Mouse (Mus musculus) retina, adult 2 months (tissue): ENCODE measurements around the gene Zfp59.
"Not testable (repeated sequence)": the region's sequence is repeated elsewhere in the genome, so short reads cannot be mapped to it uniquely, and the experiment has no call there.

Source experiments
- DNase-seq: peaks from one replicate; pipeline ENCODE4 v3.0.0-alpha.2; 2012; ENCODE audit warnings: low read depth, low spot score

Zfp59 gene

DNA sequence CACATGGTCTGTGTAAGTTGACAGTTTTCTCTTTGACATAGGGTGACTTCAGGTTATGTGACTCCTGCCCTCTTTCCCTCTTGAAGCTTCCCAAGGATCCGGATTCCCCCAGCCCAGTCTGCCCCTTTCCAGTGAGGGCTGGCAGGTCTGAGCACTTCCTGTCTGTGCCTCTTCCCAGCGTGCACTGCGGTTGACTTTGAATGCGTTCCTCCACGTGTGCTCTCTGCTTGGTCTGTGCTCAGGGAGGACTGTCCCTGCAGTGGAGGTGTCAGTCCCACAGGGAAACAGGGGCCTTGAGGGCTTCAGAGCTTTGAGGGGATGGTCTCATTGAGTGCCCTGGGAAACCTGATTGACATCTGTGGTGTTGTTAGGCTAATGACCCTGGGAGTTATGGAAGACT lies 24.2 kb downstream of the Zfp59 start:
- not testable (repeated sequence) for DNase-seq

DNA sequence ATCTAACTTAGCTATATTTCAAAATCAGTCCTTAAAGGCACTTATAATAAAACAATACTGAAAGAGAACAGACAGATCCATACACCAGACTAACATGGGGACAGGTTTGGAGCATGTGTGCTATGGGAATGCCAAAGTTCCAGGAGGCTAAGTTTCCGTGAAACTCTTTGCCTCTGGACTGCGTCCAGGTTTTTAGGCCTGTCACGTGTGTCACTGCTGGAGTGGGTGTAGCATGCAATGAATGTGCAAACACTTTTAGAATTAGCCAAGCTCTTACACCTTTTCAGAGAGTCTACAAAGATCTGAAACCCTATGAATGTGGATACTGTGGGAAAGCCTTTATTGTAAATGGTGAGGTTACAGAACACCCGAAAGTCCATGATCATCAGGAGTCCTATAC lies 43.3 kb downstream of the Zfp59 start:
- no peak for DNase-seq

DNA sequence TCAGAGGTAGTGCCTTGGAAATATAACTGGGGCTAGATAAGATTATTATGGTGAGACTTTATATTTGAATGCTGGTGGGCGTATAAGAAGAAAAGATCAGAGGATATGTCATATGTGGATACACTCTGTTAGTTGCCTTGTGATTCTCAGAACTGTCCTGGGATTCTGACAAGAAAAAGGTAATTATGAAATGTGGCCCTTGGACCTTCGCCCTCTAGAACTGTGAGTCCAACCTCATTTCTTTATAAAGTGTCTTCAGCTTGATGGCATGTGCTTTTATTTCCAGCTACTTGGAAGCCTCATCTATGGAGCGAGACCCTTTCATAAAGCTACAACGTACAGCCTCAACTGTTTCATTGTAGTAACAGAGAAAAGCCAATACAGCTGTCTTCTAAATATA lies 62.2 kb downstream of the Zfp59 start:
- no peak for DNase-seq

DNA sequence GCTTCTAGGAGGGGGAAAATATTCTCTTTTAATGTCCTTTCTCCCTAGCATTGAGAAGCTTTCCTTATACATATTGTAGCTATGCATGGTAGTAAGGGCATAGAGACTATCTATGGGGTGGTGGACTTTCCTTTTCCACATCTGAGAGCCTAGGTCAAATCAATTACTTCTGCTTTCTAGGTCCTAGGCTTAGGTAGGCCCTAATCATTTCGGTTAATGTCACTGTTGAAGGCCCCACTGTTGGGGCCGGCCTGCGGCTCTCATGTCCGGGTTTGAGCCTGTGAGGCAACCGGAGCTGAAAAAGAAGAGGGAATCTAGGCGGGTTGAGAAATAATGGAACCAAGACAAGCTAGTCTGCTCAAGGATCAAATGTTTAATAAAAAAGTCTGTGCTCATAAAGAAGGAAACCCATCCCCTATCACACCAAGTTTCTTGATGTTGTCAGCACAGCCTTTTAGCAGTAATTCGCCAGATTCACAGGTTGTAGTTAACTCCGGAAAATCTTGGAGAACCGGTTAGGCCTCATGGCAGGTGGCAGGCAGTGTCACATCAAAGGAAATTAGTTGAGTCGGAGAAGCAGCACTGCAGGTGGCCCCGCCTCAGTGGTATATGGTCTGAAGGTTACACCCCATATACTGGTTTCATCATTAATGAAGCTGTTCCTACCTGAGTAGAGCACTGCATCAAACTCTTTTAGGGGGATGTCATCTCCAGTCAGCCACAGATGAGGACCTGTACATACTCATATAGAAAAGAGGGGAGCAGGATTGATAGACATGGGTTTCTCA lies 66.8 kb downstream of the Zfp59 start:
- DNase-seq = no peak
